Mouse (Mus musculus) kidney, adult 18-20 months (tissue): ENCODE data around the gene Ipo5.

ENCODE experiments used
- DNase-seq: peaks from one replicate; pipeline ENCODE4 v3.0.0; 2021

Ipo5 gene

DNA sequence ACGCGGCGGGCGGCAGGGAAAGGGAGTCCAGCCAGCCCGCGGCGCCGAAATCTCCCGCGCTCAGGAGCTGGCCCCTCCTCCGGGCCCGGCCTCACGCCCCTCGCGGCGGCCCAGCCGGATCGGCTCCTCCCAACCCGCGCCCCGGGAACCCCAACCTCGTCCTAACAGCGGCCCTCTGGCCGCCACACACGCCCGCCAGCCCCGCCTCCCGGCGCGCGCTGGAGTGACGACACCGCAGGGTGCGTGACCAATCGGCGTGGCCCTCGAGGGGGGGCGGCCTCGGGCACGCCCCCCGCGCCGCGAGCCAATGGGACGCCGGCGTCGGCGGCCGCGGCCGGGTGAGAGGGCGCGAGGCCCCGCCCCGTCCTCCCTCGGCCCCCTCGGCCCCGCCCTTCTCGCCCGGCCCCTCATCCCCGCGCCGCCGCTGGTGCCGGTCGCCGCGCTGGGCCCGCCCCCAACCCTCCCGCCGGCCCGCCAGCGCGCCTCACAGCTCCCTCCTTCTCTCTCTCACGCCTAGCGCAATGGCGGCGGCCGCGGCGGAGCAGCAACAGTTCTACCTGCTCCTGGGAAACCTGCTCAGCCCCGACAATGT is at the start of gene Ipo5:
TSS of gene Ipo5 (plus strand) at position 492 of the 592 bp plus-strand sequence.
- DNase-seq, result peak; percentile 96

DNA sequence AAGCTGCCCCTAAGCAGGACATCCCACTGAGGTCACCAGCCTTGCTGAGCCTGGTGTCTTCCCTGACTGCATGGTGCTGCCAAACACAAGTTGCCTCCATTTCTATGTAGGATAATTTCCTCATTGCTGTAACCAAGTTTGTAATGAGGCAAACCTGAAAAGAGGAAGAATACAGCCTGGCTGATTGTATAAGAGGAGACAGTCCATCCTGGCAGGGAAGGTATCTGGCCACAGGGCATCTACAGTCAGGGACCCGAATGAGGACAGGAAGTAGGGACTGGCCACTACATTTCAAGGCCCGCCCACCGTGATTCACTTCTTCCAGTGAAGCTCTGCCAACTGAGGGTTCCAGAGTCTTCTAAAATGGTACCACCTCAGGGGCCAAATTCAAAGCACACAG is 47.8 kb upstream of the Ipo5 start:
- DNase-seq, result no peak

DNA sequence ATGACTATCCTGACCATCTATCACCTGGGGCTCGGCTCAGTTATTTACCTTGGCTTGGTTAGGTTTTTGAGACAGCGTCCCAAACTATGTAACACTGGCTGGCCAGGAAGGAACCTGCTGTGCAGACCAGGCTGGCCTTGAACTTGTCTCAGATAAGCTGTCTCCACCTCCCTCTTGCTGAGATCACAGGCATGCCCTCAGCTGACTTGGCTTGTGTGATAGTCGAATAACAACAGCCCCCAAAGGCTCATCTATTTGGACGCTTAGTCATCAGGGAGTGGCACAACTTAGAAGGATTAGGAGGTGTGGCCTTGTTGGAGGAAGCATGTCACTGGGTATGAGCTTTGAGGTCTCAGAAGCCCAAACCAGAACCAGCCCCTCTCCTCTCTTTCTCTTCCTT is 46.1 kb upstream of the Ipo5 start:
- DNase-seq, result no peak

DNA sequence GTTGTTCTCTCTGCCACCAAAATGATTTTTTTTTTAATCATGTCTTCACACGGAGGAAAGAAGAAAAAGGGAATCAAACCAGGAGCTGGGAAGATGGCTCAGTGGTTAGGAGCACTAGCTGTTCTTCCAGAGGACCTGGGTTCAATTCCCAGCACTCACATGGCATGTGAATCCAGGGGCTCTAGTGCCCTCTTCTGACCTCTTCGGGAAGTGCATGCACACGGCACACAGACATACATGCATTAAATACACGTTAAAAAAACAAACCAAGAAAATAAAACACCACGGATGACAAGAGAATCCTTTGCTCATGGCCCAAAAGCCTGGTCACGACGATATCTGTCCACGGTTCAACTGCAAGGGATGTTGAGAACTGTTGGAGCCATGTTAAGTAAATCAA is 44.5 kb upstream of the Ipo5 start:
- DNase-seq, result no peak

DNA sequence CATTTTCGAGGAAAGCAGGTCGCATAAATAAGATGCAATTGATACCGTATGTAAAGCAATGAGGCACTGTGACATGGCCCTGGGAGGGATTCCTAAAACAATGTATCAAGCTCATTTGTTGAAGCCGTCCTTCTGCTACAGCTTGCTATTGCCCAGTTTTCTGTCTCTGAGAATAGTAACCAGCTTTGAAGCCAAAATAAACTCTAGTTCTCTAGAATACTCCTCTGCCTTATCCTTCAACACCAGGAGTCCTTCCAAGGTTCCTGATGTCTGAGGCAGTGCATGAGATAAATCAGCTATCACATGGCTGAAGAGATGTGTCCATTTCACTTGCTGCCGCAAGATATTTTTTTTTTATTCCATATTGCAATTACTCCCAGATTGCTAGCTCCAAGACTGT is 43.9 kb upstream of the Ipo5 start:
- no peak for DNase-seq

DNA sequence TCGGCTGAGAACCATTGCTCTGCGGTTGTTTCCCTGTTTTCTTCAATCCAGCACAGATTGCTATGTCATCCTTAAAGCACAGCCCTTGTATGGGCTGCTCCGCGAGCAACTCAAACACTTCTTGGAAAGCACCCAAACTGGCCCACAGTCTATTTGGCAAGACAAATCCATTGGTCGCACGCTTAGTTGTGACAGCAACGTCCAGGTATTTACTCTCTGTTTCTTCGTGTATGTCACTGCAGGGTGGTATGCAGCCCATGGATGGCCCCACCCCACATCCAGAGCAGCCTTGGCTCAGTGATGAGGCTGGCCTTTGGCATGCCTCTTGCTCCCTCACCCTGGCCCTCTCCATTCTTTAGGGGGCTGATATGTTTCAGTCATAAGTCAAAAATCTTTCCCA is 42.5 kb upstream of the Ipo5 start:
- no peak for DNase-seq

DNA sequence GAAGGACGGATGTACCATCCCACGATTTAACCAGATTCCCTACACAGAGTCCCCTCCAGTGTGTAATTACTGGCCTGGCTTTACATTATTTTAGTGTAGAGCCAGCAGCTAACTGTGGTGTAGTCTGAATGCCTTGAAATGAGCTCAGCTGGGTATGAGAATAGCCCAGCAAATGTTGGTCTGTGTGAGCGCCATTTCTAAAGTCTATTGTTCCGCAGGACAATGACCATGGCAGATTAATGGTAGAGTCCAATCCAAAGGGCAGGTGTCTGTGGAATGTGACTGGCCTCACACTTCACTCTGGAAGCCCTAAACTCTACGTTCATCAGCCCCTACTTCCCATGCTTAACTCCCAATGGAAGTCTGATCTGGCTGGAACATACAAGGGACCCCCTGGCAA is 40.3 kb upstream of the Ipo5 start:
- DNase-seq, result no peak

DNA sequence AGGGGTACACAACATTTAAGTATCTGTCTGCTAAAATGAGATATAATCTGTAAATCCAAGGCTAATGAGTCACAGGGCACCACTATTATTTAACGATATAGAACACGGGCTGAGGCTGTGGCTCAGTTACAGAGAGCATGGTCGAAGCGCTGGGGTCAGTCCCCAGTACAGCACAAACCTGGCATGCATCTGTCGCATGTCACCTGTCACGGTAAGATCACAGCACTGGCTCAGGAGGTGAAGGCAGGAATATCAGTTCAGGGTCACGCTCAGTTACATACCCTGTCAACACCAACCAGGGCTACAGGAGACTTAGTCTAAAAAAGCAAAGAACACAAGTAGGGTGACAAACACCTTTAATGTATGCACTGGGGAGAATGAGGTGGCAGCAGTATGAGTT is 36.6 kb upstream of the Ipo5 start:
- DNase-seq, result no peak

DNA sequence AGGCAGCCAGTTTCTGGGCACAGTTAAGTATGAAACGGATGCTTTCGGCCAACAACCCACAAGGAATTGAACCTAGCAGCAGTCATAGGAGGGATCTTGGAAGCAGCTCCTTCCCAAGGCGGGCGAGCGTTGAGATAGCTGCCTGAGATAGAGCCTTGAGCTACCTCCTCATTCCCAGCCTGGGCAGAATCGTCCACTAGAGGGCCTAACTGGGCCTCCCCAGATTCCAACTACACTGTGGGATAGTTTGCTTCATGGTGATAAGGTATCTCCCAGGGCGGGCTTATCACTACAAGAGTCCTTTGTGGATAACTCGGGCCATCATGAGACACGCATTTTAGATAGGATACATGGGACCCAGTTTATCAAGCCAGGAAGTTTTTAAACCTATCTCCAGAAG is 35.9 kb upstream of the Ipo5 start:
- peak; percentile 7 for DNase-seq

DNA sequence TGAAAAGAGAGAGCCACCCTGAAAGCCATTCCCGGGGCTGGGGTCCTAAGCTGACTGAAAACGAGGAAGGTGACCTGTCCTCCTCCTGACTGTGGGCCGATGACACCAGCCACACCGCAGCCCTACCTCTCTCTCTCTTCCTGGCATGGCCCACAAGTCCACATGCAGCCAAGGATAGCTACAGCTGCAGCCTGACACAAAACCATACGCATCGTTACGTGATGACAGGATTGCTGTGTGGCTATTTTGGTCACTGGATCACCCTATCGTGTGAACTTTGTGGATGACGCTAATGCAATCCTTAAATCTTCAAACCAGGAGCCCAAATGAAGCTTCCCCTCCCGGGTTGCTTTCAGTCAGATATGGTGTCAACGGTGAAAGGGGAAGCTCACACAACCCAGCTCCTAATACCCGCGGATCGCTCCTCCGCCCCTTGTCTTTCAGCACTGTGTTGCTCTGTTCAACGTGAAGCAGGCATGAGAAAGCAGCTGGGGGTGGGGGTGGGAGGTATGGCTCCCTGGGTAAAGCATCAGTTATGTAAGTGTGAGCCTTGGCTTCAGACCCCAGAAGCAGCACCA is 35.1 kb upstream of the Ipo5 start:
- no peak for DNase-seq

DNA sequence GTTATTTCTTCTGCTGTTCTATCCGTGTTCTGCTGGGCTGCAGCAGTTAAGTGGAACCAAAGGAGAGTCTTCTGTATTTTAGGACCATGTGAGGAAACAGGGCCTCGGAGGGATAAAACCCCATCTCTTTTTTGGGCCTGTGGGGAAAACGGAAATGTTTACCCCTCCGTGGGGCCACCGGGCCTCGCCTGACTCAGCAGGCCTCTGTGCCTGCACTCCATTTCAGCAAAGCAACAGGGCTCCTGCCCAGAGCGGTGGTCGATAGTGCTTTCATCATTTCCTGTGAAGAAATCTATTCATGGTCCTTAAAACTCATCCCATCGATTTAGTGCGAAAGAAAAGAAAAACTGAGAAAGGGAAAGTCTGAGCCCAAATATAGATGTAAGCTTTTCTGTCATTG is 33.9 kb upstream of the Ipo5 start:
- no peak for DNase-seq

DNA sequence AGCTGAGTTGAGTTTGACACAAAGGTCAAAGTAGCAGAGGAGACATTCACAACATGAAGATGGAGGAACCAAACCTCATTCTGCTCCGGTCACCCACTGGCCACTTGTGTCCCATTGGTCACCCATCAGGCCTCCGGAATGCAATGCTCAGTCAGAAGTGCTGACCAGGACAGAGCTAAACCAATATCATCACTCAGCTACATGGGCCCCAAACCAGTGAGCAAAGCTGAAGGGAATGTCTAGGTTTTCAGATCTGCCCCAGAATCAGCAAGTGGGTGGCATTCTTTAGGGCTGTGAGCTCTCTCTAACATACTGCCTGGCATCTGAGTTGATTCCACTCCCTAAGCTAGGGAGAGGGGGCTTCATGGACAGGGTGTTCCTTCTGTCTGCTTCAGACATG is 32.0 kb upstream of the Ipo5 start:
- no peak for DNase-seq

DNA sequence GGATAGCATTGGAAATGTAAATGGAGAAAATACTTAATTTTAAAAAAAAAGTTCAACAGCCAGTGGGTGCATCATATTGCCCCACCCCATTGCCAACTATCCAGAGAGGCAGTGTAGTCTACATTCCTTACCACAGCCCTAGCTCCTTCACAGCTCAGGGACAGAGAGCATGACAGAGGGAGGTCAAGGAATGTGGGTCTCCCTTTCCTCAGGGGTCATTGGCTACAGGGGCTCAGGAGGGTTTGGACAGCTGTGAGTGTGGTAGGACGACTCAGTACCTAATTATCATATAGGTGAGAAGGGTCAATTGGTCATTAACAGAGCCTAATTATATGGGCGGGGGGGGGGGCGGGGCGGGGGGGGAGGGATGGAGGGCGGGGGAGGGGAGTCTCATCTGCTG is 30.4 kb upstream of the Ipo5 start:
- DNase-seq, result no peak

DNA sequence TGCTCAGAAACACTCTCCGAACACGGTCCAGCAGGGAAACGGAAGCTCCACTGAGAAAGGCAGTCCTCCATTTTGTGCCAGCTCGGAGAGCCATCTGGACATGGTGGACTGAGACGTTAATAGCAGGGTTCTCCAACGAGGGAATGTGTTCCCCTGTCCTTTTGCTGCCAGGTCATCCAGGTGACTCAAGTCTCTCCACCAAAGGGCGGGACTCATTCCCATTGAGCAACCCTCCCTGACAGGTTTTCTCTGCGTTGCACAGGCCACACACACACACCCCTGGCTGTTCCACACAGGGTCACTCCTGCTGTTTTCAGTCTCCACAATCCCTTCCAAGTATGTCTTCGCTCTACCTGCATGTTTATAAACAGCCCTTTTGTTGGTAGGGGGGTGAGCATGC is 30.0 kb upstream of the Ipo5 start:
- DNase-seq, result no peak

DNA sequence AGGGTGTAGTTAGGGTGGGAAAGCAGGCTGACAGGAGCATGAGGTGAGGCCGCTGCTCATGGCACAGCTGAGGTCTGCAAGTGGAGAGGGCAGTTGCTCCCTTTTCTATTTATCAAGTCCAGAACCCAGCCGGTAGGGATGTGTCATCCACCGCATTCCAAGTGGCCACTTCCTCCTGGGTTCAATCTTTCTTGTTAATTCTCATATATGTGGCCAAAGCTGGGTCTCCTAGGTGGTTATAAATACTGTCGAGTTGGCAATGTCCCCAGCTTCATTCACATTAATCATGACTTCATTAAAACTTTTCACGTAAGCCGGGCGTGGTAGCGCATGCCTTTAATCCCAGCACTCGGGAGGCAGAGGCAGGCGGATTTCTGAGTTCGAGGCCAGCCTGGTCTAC is 22.3 kb upstream of the Ipo5 start:
- DNase-seq, result no peak

DNA sequence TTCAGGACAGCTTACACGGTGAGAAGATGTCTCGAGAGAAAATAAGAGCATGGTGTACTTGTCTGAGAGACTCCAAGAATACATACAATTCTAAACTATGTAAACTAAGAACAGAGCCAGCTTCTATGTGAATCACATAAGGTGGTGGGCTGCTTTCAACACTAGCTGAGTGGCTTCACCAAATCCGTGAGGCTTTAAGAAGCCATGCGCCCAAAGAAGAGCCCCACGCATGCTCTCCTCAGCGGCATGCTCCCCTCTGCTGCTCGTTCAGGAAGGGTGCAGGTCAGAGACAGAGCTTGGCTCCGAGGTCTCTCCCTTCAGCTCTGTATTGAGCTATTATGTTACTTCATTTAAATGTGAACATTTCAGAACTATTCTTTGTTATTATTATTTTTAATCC is 18.7 kb upstream of the Ipo5 start:
- no peak for DNase-seq

DNA sequence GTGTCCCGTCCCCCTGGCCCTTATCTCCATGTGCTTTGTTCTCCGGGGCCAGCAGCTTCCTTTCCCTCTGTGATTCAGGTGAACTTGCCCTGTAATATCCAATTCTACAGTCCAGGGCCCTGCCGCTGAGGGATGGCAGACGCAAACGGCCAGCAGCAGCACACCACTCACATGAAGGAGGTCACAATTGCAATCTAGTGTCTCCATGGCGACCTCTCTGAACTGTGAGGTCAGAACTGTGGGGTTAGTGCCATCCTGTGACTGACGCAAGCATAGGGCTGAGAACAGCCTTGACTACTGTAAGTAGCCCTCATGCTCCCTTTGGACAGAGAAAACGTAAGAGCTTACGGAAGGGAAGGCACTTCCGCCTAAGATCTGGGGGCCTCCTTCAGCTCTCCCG is 14.4 kb upstream of the Ipo5 start:
- no peak for DNase-seq

DNA sequence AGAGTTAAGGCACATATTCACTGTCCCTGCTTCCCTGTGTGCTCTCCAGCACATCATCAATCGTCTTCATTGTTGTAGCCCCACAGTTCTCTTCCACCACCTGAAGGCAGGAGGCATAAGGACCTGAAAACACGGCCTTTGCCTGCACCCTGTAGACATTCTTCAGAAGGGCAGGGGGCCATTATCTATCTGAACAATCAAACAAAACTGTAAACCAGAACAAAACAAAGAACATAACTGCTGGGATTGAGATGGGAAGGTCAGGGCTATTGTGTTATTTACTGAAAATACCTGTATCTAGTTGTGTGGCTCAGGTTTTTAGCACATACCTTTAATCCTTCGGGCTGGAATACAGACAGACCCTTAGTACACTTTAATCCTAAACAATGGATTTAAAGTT is 12.1 kb upstream of the Ipo5 start:
- DNase-seq, result no peak

DNA sequence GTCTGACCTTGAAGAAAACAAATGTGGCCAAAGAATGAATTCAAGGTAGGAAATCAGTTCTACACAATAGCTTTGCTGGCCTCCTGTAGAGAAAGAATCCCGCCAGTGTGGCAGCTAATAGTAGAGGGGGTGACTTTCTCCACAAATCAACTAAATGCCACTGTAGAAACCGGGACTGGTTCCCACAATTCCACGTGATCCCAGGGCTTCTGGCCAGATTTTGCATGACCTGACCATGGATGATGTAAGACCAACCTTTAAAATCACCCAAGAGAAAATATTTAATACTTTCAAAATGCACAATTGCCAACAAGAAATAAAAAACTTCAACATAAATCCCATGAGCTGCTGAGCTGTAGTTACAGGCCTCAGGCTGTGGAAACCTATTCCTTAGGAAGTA is 1.6 kb upstream of the Ipo5 start:
- DNase-seq, result peak; percentile 64

DNA sequence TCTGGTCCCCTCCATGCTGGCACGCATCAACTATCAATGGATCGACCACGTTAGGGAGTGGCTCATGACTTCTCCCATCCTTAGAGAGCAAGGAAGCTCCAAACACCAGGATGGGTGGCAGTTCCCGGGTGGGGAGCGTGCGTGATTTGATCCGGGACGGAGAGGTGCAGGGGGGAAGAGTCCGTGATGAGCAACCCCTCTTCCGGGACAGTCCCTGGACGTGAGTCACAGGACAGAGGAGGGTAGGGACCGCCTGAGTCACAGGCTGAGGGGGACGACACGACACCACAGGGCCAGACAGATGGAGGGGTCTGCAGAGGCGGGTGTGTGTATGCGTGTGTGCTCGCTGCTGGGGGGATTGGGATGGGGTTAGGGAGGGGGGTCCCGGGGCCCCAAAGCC is 704 bp upstream of the Ipo5 start:
- no peak for DNase-seq

DNA sequence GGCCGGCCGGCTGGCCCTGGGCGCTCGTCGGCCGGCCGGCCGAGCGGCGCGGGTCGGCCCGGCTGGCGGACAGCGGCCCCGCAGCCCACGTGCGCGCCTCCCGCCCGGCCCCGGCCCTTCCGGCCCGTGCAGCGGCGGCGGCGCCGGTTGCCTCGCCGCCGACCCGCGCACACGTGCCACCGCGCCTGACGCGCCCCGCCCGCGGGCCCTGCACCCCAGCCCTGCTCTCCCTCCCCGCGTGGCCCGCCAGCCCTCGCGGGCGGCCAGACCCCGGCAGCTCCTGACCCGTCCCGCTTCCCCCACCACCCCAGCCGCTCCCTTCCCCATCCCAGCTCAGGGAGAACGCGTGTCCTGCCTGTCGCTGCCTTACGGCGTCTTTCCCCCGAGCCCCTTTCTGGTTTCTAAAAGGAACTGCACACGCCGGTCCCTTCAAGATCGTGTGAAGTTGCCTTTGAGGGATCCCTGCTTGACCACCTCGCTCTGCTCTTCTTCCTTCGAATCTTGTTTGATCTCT is 421 bp downstream of the Ipo5 start:
- DNase-seq, result peak; percentile 22

DNA sequence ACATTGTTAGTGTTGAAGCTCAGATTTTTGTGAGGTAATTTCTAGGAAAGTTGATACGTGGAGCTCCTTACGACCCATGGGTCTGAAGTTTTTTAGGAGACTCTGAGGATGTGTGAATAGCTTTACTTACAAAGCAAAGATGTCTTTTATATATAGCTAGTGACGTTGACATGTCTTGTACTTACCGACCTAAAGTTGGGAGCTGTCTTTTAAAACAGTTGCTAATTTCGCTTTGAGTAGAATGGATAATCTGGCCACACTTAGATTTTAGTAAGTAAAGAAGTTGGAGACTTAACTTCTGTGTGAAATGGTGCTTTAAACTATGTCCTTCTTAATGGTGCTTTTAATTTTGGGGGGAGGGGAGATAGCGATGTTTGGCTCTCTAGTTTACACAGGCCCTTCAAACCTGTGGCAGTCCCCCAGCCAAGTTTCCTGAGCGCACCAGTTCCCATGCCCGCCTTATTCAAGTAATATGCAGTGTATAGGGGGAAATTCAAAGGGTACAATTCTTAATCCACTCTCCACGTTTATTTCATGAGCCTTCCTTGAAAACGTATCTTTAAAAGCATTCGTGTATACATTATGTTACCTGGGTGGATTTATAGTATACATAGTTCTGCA is 1.2 kb downstream of the Ipo5 start:
- no peak for DNase-seq

DNA sequence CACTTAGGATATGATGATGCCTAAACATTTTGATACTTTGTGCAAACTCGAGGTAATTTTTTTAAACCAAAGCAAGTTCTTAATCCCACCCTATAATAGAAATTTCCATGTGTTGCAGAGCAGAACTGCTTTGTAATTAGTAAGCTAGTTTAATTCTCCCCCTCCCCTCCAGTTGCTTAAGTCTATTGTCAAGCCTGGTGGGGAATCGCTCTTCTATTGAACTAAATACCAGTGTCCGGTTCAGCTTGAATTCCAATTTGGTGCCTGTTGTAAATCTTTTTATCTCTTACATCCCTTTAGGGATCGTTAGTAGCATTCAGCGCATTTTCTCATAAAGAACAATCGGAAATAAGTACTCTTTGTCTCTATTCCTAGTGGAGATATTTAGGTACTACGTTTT is 1.9 kb downstream of the Ipo5 start:
- DNase-seq, result no peak

DNA sequence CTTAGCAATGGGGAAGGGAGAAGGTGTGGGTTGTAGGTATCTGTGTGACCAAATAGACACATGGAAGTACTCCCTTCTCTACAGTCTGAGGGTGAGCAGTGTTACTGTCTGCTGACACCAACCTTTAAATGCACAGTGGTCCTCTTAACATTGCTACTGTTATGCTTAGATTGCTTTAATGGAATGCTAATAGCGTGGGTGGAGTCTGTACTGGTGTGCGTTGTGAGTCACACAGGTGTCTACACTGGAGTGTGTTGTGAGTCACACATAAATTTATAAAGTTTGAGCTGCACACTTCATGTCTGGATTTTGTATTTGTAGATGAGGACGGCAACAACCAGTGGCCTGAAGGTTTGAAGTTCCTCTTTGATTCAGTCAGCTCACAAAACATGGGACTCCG is 10.8 kb downstream of the Ipo5 start:
- no peak for DNase-seq

DNA sequence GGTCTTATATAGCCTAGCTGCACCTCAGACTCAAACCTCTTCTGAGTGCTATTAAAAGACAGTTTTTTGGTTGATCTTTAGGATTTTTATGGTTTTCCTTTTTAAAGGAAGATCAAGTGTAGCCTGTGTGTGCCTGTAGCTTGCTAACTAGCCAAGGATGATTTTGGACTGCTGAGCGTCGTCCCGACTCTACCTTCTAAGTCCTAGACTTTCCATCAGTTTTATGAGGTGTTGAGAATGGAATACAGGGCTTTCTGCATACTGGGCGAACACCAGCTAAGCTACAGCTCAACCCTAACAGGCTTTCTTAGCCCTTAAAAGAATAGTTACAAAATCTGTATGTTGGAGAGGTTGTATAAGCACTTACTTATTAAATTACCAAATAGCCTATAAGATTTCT is 13.0 kb downstream of the Ipo5 start:
- DNase-seq, result no peak
